Mouse (Mus musculus): Measurements from ENCODE around the gene Lingo1. TPM values are rescaled to one million over a fixed set of nuclear protein-coding genes. Genes with fewer than 3 reads are reported as not detected.

The Lingo1 gene
- total RNA-seq, 2 experiments from 2014 or later = 0.21 to 0.41 TPM

GRCm38 (mm10) chr9:56635121-56635497, 161.2 kb downstream of the Lingo1 start:
- peak; percentile 27 for DNase-seq

GRCm38 (mm10) chr9:56634406-56635120, 161.7 kb downstream of the Lingo1 start:
- no peak for DNase-seq

GRCm38 (mm10) chr9:56633449-56634225, 162.6 kb downstream of the Lingo1 start:
- DNase-seq = no peak

GRCm38 (mm10) chr9:56630945-56631344, 165.3 kb downstream of the Lingo1 start:
- DNase-seq = no peak

GRCm38 (mm10) chr9:56629674-56630397, 166.4 kb downstream of the Lingo1 start:
- no peak for DNase-seq

GRCm38 (mm10) chr9:56627295-56627694, 169.0 kb downstream of the Lingo1 start:
- DNase-seq = no peak

GRCm38 (mm10) chr9:56624923-56625322, 171.3 kb downstream of the Lingo1 start:
- DNase-seq = no peak

- no peak for DNase-seq
Observed at GRCm38 (mm10) chr9:56623361-56623760, 172.9 kb downstream of the Lingo1 start.

- DNase-seq = no peak
Observed at GRCm38 (mm10) chr9:56622761-56623160, 173.5 kb downstream of the Lingo1 start.

GRCm38 (mm10) chr9:56620512-56621371, 175.5 kb downstream of the Lingo1 start:
- no peak for DNase-seq

GRCm38 (mm10) chr9:56619715-56620114, 176.6 kb downstream of the Lingo1 start:
- no peak for DNase-seq

- no peak for DNase-seq
Observed at GRCm38 (mm10) chr9:56618660-56619059, 177.6 kb downstream of the Lingo1 start.

- no peak for DNase-seq
Observed at GRCm38 (mm10) chr9:56616061-56616460, 180.2 kb downstream of the Lingo1 start.

- DNase-seq = no peak
Observed at GRCm38 (mm10) chr9:56612798-56613183, 183.5 kb downstream of the Lingo1 start.

- DNase-seq = no peak
Observed at GRCm38 (mm10) chr9:56611912-56612797, 184.1 kb downstream of the Lingo1 start.

GRCm38 (mm10) chr9:56610955-56611354, 185.3 kb downstream of the Lingo1 start:
- DNase-seq = no peak

GRCm38 (mm10) chr9:56610466-56610865, 185.8 kb downstream of the Lingo1 start:
- DNase-seq = no peak

GRCm38 (mm10) chr9:56609486-56609885, 186.8 kb downstream of the Lingo1 start:
- DNase-seq = no peak

GRCm38 (mm10) chr9:56608691-56609351, 187.4 kb downstream of the Lingo1 start:
- DNase-seq = no peak

- DNase-seq = no peak
Observed at GRCm38 (mm10) chr9:56606082-56606740, 190.1 kb downstream of the Lingo1 start.
